Mouse (Mus musculus) kidney, adult 10 weeks (tissue): ENCODE results near the gene Vmn1r36. TPM values are rescaled to one million over a fixed set of nuclear protein-coding genes. Genes with fewer than 3 reads are reported as not detected.

Experiments
- polyA plus RNA-seq: library from polyadenylated mRNA; stranded (reverse); fragments of 350-450 nt; fragmentation: Illumina TruSeq; extraction: RNeasy Lipid Tissue Mini Kit (QIAGEN cat#74804); gene quantifications from one replicate; pipeline ENCODE4 v1.2.3, GENCODE M21; 2014; ENCODE audit warnings: low read depth, low replicate concordance

Gene Vmn1r36
- not detected for polyA plus RNA-seq

DNA sequence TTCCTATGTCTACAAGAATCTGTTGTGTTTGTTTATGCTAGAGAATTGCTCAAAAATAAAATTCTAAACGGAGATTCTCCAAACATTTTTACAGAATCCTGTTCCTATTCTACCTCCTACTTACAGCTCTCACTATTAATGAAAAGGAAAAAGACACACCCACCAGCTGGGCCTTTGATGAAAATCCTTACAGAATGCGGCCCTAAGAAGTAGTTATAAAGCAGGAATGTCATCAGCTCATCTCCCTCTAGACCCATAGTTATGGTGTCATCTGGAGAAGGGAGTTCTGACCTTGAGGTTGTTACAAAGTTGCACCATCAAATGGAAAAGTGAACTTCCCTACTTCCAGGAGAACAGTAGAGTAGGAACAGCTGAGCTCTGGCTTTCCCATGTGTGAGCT, at the start of gene Vmn1r36:
Vmn1r36 (minus strand) TSS at position 101 of the 400 bp plus-strand sequence.

DNA sequence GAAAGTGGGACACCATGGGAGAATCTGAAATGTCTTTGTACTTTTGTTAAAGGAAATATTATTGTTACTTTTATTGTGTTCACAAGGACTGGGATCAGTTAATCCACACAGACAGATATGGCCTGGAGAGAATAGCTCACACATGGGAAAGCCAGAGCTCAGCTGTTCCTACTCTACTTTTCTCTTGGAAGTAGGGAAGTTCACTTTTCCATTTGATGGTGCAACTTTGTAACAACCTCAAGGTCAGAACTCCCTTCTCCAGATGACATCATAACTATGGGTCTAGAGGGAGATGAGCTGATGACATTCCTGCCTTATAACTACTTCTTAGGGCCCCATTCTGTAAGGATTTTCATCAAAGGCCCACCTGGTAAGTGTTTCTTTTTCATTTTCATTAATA, 10.1 kb upstream of the Vmn1r36 start, which contains the start of gene Vmn1r37:
Vmn1r37 (plus strand) TSS at position 301 of the 400 bp plus-strand sequence.

GRCm38 (mm10) chr6:66685806-66686205, 33.2 kb downstream of the Vmn1r36 start, which contains the start of gene Vmn1r35:
TSS of gene Vmn1r35 (minus strand) at chr6:66685906.

Other genes with a start within 250 kb of the Vmn1r36 start
- 18.1 TPM for gene Mad2l1, start 183.8 kb downstream of the Vmn1r36 start, polyA plus RNA-seq
- not detected for gene Vmn1r32, start 159.1 kb downstream of the Vmn1r36 start, polyA plus RNA-seq
- not detected for gene Vmn1r33, start 100.9 kb downstream of the Vmn1r36 start, polyA plus RNA-seq
- not detected for gene Vmn1r34, start 75.3 kb downstream of the Vmn1r36 start, polyA plus RNA-seq
- not detected for gene Vmn1r35, start 33.3 kb downstream of the Vmn1r36 start, polyA plus RNA-seq
- gene Vmn1r37, start 10.2 kb upstream of the Vmn1r36 start, polyA plus RNA-seq: not detected
- gene Vmn1r38, start 63.5 kb upstream of the Vmn1r36 start, polyA plus RNA-seq: not detected
- gene Vmn1r39, start 91.4 kb upstream of the Vmn1r36 start, polyA plus RNA-seq: not detected
- 409 TPM for gene Gng12, start 177.2 kb upstream of the Vmn1r36 start, polyA plus RNA-seq